Mouse (Mus musculus): Measurements from ENCODE around the gene Ugt8a.
A peak's percentile ranks its signal among the peaks of the same experiment; 100 is the strongest.

The Ugt8a gene

DNA sequence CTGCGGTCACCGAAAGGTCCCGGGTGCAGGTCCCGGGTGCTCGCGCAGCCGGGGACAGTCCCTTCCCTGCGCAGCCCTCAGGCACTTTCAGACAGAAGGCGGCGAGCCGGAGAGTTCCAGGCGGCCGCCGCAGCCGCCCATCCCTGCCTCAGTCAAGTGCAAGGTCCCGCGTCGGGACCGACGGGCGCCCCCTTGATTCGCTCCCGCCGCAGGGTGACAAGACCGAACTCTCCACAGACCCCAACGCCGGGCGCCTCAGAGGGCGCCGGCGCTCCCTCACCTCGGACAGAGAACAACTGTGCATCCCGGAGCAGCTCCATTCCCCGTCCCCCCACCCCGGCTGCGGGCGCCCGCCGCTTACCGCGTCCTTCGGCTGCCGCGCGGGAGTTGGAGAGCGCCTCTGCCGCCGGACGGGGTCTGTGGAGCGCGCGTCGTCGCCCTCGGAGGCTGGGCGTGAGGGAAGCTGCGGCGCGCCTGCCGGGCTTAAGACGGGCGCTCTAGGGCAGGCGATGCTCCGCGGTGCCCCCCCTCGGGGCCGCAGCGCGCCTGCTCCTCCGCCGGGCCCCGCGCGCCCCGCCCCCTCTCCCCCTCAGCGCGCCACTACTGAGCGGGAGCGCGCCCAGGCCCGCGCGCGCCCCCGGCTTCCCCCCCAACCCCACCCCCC lies at the start of gene Ugt8a:
Gene Ugt8a, minus strand, starts transcription at position 528 of the 664 bp plus-strand sequence.
- peak; percentile 63 for DNase-seq (ENCODE audit: low spot score)

DNA sequence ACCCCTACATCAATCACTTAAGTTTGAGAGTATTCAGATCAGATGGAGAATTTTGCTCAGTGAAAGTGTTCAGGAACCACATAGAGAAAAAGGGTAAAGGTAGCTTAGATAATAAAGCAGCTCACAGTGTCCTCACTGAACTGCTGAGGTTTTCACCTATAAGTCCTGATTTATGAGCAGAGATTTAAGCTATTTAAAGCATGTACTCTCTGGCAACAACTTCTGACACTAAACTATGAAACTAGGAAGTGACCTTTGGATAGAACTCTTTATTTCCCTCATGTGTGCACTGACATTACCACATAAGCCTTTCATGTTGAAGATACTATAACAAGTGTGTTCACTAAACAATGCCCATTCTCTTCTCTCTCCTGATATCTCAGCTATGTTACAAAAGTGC lies 48.2 kb upstream of the Ugt8a start:
- DNase-seq (ENCODE audit: low spot score) = no peak

DNA sequence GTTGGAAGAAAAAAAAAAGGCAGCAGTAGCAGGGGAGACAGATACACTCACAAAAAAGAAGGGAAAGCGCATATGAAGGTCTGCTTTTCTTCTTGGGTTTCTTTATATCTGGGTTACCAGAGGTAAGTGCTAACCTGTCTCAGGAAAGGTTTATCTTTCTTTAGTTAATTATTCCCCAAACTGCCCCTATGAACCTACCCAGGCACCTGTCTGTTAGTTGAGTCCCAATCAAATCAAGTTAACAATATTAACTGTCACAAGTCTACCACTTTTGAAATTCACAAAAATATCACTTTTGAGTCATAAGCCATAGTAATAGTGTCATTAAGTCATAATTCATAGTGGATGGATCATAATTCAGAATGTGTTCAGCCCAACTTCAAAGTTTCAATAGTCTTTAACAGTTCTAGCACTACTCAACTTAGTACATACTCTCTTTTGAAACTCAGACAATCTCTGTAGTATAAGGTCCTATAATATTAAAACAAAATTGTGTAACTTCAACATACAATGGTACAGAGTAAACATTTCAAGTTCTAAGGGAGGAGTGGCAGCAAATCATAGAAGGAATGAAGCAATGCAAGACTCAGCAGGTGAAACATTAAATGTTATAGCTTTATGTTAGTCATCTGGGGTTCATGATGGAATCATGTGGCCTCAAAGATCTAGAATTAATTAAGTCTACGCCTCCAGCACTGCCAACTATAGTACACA lies 45.4 kb upstream of the Ugt8a start:
- DNase-seq (ENCODE audit: low spot score) = no peak

DNA sequence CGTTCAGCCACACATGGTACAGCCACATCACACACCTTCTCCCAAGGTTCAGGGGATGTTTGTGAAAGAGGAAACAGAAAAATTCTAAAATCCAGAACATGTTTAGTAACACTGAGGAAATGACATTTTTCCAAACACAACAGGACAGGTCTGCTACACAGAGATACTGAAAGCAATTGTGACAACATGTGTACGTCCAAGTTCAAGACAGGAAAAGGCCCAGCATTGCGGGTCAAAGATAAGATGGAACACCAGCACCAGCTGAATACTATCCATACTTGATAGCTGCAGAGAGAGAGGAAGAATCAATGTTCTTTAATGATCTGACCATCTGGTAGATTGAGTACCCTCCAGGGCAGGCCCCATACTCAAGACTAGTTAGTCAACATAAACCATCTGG lies 41.1 kb upstream of the Ugt8a start:
- no peak for DNase-seq (ENCODE audit: low spot score)

DNA sequence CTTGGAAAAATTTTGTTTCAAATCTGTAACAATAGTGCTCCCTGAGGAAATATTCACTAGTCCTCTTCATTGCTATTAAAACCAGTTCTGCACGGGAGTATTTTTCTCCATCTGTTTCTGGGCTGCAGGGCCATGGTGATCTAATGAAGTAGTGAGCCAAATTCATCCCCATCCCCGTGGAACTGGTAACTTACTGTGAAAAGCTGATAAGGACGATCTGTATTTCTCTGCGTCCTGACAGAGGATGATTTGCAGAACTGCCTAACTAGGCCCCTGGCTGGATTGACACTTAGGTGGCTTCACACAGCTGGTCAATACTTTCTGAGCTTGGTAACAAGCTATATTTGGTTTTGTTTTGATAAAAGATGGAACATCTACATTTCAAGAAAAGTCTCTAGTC lies 37.5 kb upstream of the Ugt8a start:
- no peak for DNase-seq (ENCODE audit: low spot score)

DNA sequence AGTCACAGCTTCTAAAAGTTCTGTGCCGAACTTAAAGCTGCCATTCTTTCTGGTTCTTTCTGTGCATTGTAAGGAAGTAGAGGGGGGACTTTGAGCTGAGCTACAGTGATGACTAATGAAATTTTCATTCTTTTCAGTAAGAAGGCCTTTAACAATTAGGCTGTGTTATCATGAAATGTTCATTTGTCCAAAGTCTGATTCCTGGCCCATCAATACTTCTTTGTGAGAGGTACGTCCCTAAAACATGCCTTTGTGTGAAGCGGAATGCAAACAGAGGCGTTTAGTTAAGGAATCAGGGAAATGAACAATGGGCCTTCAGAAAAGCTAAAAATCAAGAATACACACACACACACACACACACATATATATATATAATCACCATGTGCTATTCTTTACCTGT lies 31.0 kb upstream of the Ugt8a start:
- no peak for DNase-seq (ENCODE audit: low spot score)

DNA sequence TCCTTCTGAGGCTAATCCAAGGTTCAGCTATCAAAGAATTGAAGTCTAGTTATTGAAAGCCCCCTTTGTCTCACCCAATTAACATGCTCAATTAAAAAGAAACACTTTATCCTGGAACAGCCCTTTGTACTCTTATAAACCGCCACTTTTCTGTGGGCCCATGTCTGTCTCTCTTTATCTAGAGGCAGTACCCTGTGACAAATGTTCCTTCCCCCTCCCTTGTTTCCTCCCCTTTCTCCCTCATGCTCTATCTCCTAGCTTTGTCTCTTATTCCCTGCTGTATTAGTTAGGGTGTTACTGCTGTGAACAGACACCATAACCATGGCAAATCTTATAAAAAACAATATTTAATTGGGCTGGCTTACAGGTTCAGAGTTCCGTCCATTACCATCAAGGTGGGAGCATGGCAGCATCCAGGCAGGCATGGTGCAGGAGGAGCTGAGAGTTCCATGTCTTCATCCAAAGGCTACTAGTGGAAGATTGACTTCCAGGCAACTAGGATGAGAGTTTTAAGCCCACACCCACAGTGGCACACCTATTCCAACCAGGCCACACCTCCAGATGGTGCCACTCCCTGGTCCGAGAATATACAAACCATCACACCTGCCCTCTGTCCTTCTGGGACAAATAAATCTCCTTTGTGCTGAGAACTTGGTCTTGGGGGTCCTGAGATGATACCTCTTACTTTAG lies 17.9 kb upstream of the Ugt8a start:
- no peak for DNase-seq (ENCODE audit: low spot score)

DNA sequence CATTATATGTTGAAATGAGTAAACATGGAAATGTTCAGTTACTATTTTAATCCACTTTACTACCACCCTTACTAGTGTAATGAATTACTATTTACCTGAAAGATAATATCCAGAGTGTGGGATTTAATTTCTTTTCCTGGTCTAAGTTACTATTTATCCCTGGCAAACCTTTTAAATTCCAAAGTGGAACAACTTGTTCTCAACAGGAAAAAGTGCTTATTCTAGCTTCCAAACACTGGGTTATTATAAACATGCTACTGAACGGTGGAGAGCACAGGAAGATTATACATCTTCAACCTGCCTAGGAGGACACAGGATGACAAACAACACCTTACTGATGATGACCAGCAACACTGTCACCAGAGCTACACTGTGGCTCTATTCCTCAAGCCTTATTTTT lies 16.5 kb upstream of the Ugt8a start:
- DNase-seq (ENCODE audit: low spot score) = no peak

DNA sequence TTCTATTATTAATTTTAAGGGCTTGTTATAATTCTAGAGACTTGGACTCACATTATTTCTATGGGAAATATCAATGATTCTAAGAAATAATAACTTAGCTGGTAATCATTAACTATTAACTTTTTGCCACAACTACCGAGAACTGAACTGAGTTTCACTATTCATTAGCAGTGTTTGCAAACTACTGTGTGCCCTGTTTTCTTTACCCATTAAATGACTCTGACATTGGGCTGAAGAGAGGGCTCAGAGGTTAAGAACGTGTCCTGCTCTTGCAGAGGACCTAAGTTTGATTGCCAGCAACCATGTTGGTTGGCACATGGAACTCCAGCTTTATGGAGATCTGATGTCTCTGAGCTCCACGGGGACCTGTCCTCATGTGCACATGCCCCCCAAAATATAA lies 2.4 kb upstream of the Ugt8a start:
- no peak for DNase-seq (ENCODE audit: low spot score)

DNA sequence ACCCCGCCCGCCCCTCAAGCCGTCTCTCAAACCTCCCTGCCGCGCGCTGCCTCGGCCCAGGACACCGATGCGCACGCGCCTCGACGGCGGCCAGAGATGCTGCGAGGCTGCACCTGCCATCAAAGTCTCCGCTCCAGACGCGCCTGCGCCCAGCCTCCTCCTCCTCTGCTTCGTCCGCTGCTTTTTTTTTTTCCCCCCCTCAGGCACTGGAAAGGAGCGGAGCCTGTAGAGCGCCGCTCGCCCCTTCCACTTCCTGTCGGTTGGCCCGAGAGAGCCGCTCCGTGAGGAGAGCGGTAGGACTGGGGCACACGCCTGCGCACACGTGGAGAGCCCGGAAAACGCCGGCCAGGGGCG lies 314 bp upstream of the Ugt8a start:
- peak; percentile 77 for DNase-seq (ENCODE audit: low spot score)

DNA sequence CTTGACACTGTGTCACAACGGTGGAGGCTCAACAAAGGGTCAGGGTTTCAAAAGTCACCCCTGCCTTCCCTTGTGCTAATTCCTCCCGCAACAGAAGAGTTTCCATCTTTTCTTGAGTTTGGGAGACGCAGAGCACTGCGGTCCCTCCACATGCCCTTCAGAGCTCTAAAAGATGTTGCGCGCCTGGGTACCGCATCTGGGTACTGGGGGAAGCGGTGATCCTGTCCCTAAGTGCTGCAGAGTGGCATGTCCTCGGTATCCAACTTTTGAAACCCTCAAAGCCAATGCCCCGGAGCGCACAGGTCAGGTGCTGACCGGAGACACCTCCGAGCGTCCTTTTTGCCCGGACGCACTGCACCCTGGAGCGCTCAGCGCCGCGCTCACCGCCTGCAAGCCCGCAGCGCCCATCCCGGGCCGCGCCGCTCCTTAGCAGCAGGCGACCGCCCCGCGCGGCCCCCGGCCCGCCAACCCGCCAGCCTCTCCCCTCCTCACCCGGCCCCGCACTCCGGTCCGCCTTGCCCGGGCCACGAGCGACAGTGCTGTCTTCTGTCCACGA lies 805 bp downstream of the Ugt8a start:
- DNase-seq (ENCODE audit: low spot score) = peak; percentile 24

DNA sequence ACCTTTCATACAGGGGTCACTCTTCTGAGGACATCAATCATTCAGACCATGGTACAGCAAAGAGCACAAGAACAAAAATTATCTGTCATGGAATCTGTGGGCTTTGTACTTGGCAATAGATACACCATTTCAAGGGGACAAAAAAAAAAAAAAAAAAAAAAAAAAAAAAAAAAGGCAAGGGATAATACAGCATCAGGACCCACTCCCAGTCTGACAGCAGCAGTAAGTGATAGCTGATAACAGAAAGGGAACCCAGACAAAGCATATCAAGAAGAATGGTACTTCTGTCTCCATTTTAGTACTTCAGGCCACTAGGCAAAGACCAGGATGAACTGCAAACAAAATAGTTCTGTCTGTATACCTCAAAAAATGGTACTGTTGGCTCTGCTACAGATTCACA lies 2.6 kb downstream of the Ugt8a start:
- DNase-seq (ENCODE audit: low spot score) = no peak

DNA sequence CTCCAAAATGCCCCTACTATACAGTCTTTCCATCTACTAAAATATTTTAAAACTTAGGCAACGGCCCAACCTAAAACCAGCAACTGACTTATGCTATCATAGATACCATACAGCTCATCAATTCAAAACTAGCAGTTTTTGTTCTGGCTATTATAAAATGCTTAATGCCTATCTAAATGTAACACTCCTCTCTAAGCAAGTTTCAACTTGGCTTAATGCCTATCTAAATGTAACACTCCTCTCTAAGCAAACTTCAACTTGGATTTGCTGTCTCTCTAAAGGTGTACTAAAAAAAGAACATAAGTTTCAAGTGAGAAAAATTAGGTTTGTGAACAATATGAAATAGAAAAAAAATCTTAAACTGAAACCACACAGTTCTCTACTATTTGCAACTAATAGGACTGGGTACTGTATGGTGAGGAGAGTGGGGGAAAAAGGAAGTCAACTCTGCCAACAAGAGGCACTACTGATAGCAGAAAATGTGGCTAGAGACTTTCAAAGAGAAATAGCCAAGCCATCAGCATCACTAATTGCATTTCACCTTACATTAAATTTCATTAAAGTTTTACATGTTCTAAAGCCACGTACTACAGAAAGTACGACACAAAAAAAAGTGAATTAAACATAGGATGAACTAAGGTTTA lies 5.7 kb downstream of the Ugt8a start:
- no peak for DNase-seq (ENCODE audit: low spot score)

DNA sequence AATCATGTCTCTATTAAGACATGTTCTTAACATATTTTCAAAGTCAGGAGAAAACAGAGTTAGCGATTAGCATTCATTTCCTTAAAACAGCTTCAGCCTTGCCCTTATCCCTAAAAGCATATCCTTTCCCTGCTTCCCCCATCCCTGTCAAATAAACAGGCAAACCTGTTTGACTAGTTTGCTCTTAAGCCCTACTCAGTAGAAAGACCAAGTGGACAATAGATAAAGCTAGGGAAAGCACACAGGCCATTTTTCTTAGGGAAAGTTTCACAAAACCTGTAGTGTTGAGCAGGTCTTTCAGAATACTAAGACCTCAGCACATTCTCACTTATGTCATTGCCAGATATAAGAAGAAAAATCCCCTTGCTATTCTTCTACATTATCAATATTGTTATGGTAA lies 7.4 kb downstream of the Ugt8a start:
- DNase-seq (ENCODE audit: low spot score) = peak; percentile 7

DNA sequence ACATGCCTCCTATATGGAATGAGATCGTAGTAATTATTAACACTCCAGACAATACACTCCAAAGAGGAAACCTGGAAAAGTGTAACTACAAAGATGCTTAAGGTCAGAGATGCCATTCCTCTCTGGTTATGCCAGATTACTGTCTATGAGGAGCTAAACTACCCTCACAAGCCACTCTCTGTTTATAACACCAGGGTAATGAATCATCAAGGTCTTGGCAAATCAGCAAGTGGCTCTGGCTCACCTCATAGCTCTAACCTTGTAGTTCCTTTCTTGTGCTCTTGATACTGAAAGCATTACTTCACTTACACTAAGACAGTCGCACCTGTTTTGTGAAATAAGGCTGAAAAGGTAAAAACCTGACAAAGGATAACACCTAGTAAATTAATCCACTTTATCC lies 17.5 kb downstream of the Ugt8a start:
- no peak for DNase-seq (ENCODE audit: low spot score)

DNA sequence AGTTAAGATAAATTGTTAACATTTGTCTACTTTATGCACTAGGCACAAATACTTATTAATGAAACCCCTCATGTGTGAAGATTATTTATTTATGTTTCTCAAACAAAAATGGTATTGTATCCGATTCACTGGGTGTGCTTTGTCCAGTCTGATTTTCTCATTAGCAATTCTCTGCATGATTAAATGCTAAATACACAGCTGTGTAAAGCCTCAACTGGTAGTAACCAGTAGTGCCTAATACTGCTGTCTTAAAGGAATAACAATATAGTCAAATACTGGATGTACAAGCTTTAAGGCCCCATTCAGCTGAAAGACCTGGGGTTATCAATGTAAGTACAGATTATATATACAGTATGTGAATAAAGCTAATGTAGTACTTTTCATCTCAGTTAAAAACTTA lies 39.4 kb downstream of the Ugt8a start:
- no peak for DNase-seq (ENCODE audit: low spot score)

DNA sequence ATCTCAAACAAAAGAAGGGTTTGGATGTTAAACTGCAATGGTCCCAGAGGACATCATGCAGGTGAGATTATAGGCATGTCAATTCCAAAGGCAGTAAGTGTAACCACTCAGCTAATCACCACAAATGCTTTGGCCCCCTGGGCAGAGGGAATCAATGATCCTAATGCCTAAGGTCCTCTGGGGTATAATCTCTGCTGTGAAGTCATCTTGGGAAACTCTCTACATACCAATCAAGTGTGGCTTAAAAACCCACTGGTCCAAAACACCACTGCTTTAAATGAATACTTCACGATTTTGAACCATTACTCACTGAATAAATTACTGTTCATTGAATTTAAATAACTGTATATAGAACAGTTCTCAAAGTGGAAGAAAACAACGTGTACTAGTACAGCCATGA lies 51.3 kb downstream of the Ugt8a start:
- DNase-seq (ENCODE audit: low spot score) = no peak

DNA sequence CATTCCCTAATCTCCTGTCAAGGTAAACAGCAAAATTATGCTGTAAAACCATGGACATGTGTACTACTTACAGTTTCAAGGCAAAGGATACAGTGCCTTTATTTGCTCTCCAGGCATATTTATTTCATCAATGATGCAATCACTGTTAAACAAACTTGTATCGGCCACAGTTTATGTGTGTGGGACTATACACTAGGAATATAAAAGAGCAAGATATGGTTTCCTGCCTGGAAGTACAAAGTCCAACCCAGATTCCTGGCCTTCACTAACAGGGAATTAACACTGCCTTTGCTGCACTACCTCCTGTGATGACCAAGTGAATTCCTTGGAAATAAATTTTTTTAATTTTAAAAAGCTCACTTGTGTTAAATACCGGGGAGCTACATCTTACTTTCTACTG lies 53.5 kb downstream of the Ugt8a start:
- DNase-seq (ENCODE audit: low spot score) = no peak

DNA sequence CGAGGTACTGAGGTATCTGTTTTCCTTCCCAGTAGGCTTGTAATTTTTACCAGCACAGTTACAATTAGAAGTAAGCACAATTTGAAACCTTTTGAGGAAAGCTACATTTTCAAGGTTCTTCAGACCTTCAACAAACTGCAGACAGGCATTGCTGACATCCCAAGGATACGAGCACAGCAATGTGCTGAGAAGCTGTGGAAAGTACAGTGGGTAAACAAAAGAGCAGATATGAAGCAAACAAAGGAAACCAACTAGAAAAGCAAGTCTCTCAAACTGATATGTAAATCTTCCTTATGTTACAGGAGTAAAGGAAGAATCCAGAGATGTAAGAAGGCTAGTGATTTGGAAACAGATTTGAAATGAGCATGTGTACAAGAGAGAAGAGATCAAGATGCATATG lies 54.0 kb downstream of the Ugt8a start:
- no peak for DNase-seq (ENCODE audit: low spot score)

DNA sequence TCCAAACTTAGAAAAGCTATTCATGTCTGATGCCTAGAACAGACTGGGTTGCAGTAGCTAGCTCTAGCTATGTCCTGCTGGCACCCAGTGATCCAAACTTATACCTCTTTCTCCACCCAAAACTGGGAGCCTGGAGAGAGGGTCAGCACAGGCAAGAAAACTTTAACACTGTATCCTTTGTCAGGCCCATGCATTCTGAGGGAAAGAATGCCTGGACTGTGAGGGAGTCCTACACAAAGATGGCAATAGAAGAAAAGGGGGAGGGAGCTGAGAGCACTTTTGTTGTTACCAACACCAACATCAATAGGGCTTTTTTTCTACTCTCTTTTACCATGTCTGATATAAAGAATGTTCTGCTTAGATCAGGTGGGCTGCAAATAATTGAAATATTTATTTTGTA lies 55.4 kb downstream of the Ugt8a start:
- no peak for DNase-seq (ENCODE audit: low spot score)

DNA sequence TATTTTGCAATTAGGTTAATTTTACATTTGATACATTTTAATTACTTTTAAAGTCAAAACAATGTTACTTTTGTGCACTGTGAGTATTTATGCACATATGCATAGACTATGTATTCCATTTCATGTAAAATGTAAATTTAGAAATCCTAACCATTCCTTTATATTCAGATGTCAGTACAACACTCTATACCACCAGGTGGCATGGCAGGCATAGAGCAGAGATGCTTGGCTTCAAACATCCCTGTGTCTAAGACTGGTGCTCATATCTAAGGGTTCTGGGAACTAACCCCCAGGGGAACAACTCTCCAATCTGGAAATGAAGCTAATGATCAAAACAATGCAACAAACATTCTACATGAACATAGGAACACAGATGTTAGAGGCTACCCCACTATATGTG lies 56.6 kb downstream of the Ugt8a start:
- no peak for DNase-seq (ENCODE audit: low spot score)

DNA sequence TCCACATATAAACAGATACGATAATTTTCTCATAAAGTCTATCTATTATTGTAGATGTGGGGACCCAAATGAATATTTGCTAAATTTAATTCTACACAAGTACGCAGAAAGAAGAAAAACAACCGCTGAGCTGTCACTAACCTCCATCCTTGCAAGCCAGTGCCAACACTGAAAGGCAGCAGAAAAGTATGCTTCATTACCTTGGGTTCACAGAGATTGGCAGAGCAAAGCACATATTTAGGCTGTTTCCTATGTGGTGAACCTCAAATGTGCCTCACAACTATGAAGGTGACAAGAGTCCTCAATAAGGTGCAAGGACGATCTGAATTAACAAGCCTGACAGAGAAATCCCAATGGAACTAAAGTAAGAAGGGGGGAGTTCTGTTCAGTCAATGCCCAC lies 64.0 kb downstream of the Ugt8a start:
- no peak for DNase-seq (ENCODE audit: low spot score)

DNA sequence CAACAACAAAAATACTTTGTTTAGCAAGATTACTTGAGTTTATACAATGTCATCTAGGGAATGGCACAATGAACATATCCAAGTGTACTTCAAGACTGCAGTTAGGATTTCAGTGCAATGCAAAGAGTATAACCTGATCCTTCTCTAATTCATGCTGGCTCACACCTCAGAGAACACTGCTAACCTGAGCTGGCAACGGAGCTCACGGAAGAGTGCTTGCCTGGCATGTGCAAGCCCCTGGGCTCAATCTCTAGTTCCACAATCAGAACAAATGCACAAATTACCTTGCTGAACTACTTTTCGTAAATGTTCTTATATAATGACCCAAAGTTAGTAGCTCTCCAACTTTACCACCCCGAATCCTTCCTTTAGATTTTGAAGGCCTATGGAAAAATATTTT lies 68.5 kb downstream of the Ugt8a start:
- no peak for DNase-seq (ENCODE audit: low spot score)
